ENCODE assay signal across 8 mouse cellular contexts in the genomic region with DNA sequence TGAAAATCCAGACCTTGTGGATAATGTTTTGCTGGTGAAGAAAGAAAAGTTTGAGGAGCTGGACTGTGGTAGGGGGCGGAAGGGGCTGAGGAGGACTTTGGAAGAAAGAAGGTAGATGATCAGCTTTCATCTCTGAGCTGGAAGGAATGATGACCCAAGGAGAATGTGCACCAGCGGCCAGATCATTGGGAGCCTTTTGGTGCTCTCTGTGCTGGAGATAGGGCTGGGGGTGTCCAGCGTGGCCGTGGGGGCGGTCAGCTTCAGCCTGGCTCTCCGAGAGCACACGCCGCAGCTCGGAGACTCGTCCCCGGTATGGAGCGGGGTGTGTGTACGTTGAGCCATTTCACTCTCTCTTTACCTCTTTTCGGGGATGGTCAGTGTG. TPM values are rescaled to one million over a fixed set of nuclear protein-coding genes. Genes with fewer than 3 reads are reported as not detected.
DNase-seq lines count a peak whose midpoint lies in the region; ATAC-seq and TF ChIP-seq lines count a peak whose summit lies in the region.

No protein-coding gene starts in this region.

- no peak for DNase-seq in kidney, postnatal 25 days
- no peak for DNase-seq in embryonic facial prominence, embryonic 10.5 days (ENCODE audit: low spot score)
- no peak for DNase-seq in heart, postnatal 0 days (ENCODE audit: low spot score)
- DNase-seq in mesoderm, embryonic 11.5 days (ENCODE audit: low read depth, low spot score), result peak; percentile 13
- DNase-seq in adrenal gland, adult (ENCODE audit: inconsistent age in 2 of 2, low spot score in 1 of 2), result no peak
- no peak for DNase-seq in cerebellum, adult 9-11 months
- no peak for DNase-seq in ovary, adult 18-20 months (ENCODE audit: low spot score)

- peaks cover 9% of the 10 kb centered on the region for H3K27me3 ChIP-seq in kidney, embryonic 16.5 days (ENCODE audit: insufficient read depth, low read length)
- peaks cover 19% of the 10 kb centered on the region for H3K27me3 ChIP-seq in embryonic facial prominence, embryonic 10.5 days (replicated peaks; ENCODE audit: low read depth, poor library complexity, severe bottlenecking)
- H3K27me3 ChIP-seq in heart, postnatal 0 days (ENCODE audit: control insufficient read depth, insufficient read depth, low read length), result 0 out of 2 replicates have a peak, but pooled peaks cover 2% of the 10 kb centered on the region

- peak overlapping the region; percentile 58 for H3K4me2 ChIP-seq in kidney, embryonic 16.5 days (replicated peaks; ENCODE audit: low read depth, low read length)
- peak overlapping the region; percentile 82 for H3K4me2 ChIP-seq in heart, postnatal 0 days (ENCODE audit: low read depth, low read length)

- H3K9me3 ChIP-seq in kidney, embryonic 16.5 days (ENCODE audit: low read length), result no peaks in the 10 kb centered on the region
- H3K9me3 ChIP-seq in embryonic facial prominence, embryonic 10.5 days, result no peaks in the 10 kb centered on the region
- H3K9me3 ChIP-seq in heart, postnatal 0 days (replicated peaks; ENCODE audit: control insufficient read depth, low read length), result no peaks in the 10 kb centered on the region

- H3K9ac ChIP-seq in kidney, embryonic 16.5 days (replicated peaks; ENCODE audit: low read length), result peak overlapping the region; percentile 48
- H3K9ac ChIP-seq in heart, postnatal 0 days (replicated peaks; ENCODE audit: low read depth, low read length), result peak overlapping the region; percentile 49

- TF ChIP-seq CTCF in heart, postnatal 0 days (IDR thresholded peaks at IDR 0.05; ENCODE audit: low read depth), result no peak

- no peak overlapping the region for H3K27ac ChIP-seq in kidney, embryonic 16.5 days (ENCODE audit: low read length)
- peak overlapping the region; percentile 78 for H3K27ac ChIP-seq in embryonic facial prominence, embryonic 10.5 days (replicated peaks)
- no peak overlapping the region for H3K27ac ChIP-seq in heart, postnatal 0 days (ENCODE audit: low read depth)

- H3K4me3 ChIP-seq in kidney, embryonic 16.5 days (ENCODE audit: low read length), result peak overlapping the region; percentile 43
- H3K4me3 ChIP-seq in embryonic facial prominence, embryonic 10.5 days, result peak overlapping the region; percentile 67
- peak overlapping the region; percentile 53 for H3K4me3 ChIP-seq in heart, postnatal 0 days (ENCODE audit: low read depth, low read length)

- no peaks in the 10 kb centered on the region for H3K4me1 ChIP-seq in kidney, embryonic 16.5 days (ENCODE audit: insufficient read depth, low read length)
- H3K4me1 ChIP-seq in embryonic facial prominence, embryonic 10.5 days, result peaks cover 8% of the 10 kb centered on the region; the same call in 1 of the 2 replicates
- H3K4me1 ChIP-seq in heart, postnatal 0 days (ENCODE audit: control insufficient read depth, insufficient read depth), result no peaks in the 10 kb centered on the region

- WGBS in kidney, embryonic 16.5 days, result 3% methylated on average over 14 of the region's 14 CpGs
- WGBS in embryonic facial prominence, embryonic 10.5 days, result 3% methylated on average over 14 of the region's 14 CpGs
- WGBS in heart, postnatal 0 days, result 2% methylated on average over 14 of the region's 14 CpGs

- no peaks in the 10 kb centered on the region for H3K36me3 ChIP-seq in kidney, embryonic 16.5 days (ENCODE audit: insufficient read depth, low read length)
- no peaks in the 10 kb centered on the region for H3K36me3 ChIP-seq in embryonic facial prominence, embryonic 10.5 days (replicated peaks)
- no peaks in the 10 kb centered on the region for H3K36me3 ChIP-seq in heart, postnatal 0 days (replicated peaks; ENCODE audit: control insufficient read depth, insufficient read depth, low read length)

- peak; percentile 61 for ATAC-seq in kidney, embryonic 16.5 days (ENCODE audit: low FRiP score, low TSS enrichment)
- ATAC-seq in heart, postnatal 0 days (ENCODE audit: insufficient read depth, low read depth), result 0 out of 2 replicates have a peak, but pooled peaks have one; percentile 24

- no peak for TF ChIP-seq EP300 in heart, postnatal 0 days (IDR thresholded peaks at IDR 0.05; ENCODE audit: low read depth)

RNA-seq across cellular contexts. Expression of a gene that starts 0.7 kb away (rescaled TPM):
- 0.96 and 1.3 TPM in 2 replicates for polyA plus RNA-seq in kidney, embryonic 16.5 days (2015; fragmentation: Nextera tagmentation; extraction: Ambion mirVana)
- 0.58 and 0.70 TPM in 2 replicates for polyA plus RNA-seq in embryonic facial prominence, embryonic 10.5 days (2016; fragmentation: Nextera tagmentation; extraction: Ambion mirVana)
- total RNA-seq in heart, postnatal 0 days (2014; rRNA removed; ENCODE audit: low replicate concordance), result 0.04 and 2.9 TPM in 2 replicates
- 1.4 and 2.1 TPM in 2 replicates for polyA plus RNA-seq in heart, postnatal 0 days (2015; fragmentation: Nextera tagmentation; extraction: Ambion mirVana)
